Mouse (Mus musculus): ENCODE measurements at regions not wholly inside any gene's neighbourhood (a gene's known extent, or its start where the extent isn't known, plus 50 kb on each side); places are given as distances from the start of the nearest gene placed in this dataset.
A peak's percentile ranks its signal among the peaks of the same experiment; 100 is the strongest.

DNA sequence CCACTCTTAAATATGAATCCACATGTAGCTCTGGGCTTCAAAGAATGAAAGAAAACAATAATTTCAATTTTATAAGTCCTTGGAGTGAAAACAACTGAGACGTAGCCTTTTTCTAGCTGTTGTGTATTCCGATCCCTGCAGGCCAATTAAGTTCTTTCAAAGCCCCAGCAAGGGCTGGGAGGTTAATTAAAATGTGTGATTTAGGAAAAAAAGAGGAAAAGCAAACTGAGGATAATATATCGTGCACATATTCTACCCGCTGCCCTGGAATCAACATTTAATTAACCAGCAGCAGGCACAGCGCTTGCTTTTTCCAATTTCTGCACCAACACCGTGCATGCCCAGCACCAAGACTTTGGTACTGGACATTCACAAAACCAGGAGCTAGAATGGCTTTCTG, 167.0 kb downstream of the Nectin3 start:
- DNase-seq (ENCODE audit: low spot score), result no peak

GRCm38 (mm10) chr16:46299079-46299721, 144.3 kb upstream of the Gm4737 start:
- no peak for DNase-seq (ENCODE audit: low spot score)

DNA sequence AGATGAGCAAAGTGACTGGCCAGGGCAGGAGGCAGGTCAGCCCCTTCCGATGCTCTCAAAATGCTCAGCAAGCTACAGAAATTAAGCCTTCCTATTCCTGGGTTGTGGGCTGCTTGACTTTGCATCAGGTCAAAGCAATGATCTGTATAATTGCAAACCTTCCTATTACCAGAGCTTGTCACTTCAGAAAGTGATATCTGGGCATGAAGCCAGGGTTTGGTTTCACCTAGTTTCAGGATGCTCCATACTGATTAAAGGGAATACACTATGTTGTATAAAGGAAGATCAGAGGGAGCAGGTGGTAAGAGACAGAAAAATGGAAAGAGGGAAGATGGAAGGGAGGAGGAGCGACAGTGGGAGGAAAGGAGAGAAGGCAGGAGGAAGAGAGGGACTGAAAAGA, 142.3 kb upstream of the Gm4737 start:
- no peak for DNase-seq (ENCODE audit: low spot score)

DNA sequence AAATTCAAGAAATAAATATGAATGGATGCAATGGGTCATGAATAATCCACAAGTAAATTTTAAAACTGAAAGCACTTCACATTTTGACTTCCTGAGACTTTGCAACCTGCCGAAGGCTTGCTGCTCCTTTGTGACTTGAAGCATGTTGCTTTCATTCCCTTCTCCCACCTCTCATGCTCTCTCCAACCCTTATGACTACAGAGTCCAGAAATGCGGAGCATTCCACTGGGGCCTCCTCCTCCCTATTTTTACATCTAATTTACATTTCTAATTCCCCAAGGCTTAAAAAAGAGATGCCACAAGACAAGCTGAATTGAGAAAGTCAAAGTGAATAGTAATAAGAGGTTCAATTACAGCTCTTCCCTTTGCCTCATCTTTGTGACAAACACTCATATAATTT, 141.5 kb upstream of the Gm4737 start:
- no peak for DNase-seq (ENCODE audit: low spot score)

DNA sequence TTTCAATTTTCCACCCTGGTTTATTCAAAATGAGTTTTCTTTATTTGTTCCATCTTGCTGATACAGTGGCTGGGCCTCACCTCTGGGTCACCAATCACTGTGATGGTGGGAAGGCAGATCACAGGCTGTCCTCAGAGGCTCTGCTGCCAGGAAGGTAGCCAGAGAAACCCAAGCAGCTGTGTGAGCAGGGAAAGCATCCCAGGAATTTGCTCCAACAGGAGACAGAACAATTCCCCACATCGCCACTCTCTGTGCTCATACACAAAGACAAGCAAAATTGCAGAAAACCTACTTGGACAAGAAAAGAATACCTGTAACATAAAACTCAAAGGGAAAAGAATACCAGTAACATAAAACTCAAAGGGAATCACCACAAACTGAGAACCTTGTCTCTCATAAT, 139.0 kb upstream of the Gm4737 start:
- DNase-seq (ENCODE audit: low spot score), result no peak

DNA sequence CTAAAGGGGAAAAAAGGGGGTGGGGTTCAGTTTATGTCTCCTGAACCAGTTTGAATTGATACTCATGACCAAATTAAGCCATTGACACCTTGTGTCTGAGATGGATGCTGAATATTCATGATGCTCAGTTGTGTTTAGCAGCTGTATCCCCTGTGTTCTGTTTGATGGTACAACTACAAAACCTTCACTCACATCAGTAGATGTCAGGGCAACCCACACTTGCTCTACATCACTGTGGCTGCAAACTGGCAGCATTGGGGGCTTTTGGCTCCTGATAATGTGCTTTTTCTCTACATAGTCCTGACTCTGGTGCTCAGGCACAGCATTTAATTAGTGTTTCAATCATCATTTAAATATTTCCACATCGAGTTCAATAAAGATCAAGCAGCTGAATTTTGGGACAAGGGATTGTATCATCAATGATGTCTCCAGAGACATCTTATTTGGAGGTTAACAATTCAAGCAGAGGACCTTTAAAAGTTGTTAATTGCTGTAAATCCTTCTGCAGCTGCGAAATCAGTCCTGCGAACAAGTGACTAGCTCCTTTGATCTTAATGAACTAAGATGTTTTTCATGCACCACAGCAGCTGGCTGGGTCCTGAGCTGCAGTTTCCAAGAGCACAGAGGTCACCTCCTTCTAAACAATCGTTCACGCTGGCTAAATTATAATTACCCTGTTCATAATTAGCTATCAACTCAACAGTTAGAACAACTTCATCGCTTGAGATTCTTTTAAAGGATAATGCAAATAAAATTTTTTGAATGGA, 136.4 kb upstream of the Gm4737 start:
- DNase-seq (ENCODE audit: low spot score), result no peak

- peak; percentile 0 for DNase-seq (ENCODE audit: low spot score)
These were observed 135.3 kb upstream of the Gm4737 start for GRCm38 (mm10) chr16:46290199-46290598.

DNA sequence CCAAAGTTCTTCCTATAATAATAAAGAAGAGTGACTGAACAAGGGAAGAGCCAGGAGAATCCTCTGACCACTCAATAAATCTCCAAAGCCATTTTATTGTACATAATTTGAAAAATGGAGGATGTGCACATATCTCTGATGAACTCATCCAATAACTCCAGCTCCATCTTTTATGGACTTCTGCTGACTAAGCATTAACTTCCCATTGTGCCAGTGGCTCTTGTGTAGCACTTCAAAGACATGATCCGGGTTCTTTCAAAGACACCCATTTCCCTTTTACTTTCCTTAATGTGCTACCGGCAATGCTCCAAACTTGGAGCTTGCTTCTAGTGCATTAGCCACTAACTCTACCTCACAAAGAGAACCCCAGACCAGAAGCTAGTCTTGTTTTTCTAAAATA, 112.7 kb upstream of the Gm4737 start:
- DNase-seq (ENCODE audit: low spot score), result no peak

DNA sequence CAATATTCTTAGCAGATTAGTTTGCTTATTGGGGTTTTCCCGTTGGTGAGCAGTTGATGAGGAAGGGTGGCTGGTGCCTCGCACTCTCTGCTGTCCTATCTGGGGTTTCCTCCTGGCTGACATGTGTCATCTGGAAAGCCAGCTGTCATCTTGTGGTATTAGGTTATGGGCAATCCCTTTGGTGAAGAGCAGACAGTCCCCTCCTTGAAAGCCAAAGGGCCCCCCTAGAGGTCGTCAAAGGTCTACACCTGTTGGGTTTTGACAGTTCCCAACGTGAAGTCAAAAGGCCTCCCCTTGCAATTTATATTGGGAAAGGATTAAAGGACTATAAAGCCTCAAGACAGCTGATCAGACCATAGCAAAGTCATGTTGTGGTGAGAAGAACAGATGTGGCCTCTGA, 96.8 kb upstream of the Gm4737 start:
- DNase-seq (ENCODE audit: low spot score), result no peak

- DNase-seq (ENCODE audit: low spot score), result no peak
These were observed 96.1 kb upstream of the Gm4737 start for GRCm38 (mm10) chr16:46250943-46251342.

- no peak for DNase-seq (ENCODE audit: low spot score)
These were observed 90.7 kb upstream of the Gm4737 start for GRCm38 (mm10) chr16:46245598-46245997.

DNA sequence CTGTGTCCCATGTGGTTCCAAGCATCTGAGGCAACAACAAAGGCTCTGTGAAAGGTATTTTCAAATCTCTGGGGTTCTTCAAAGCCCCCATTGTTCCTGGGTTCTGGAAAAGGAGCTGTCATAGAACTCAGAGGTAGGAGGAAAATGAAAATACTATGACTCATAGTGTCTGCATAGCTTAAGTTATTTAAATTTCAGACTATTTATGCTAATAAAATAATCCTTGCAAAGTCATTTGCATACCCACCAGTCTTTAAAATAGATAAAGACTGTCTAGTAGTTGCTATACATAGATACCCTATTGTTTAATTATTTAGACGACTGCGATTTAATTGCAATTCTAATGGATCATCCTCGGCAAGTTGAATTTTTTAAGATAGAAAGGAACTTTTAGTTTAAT, 73.9 kb upstream of the Gm4737 start:
- DNase-seq (ENCODE audit: low spot score), result no peak

GRCm38 (mm10) chr16:46223084-46223600, 68.3 kb upstream of the Gm4737 start:
- DNase-seq (ENCODE audit: low spot score), result no peak

DNA sequence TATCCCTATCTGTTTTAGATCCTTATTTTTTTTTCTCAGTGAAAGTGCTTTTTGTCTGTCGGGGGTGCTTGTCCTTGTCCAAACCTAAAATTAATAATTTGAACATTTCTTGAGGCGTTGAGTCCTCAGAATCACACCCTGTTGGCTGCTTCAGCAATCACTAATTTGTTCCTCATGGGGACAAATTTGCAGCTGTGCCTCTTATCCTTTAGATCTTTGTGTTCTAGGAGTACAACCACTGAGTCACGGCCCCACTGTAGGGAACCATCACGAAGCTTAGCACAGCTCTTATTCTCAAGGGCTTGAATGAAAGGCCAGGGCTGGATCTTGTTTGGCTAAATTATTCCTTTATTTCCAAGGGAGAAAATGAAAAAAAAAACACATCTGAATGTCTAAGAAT, 57.6 kb upstream of the Gm4737 start:
- peak; percentile 8 for DNase-seq (ENCODE audit: low spot score)

DNA sequence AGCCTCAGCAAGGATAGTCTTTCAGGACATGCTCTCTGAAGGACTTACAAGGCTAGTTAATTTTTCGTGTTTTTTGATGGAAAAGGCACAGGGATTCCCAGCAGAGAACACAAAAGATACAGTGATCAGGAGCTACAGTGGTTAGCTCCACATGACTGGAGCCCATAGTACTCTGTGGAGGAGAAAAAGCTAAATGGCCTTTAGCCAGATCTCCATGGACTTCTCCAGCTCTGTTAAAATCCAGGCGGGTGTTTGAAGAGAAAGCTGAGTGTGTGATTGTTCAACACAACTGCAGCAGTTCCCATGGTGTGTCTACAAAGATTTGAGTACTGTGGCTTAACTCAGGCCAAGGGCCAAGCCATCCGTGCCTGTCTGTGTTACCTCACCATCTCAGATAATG, 57.0 kb upstream of the Gm4737 start:
- DNase-seq (ENCODE audit: low spot score), result no peak

DNA sequence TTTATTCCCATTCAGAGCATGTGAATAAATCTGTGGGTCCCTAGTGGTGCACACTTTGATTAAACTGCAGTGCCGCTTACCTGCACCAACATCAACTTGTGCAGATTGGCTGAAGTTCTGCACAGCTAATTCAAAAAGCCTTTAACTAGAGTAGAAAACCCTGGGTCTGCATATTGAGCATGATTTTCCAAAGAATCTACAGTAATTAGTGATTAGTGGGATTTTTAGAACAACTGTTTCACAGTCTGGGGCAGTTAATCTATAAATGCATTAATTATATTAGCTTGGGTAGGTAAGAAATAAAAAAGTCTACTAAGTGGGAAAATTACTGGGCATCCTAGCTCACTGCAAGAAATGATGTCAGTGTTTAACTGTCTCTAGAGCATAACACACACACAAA, 50.2 kb upstream of the Gm4737 start:
- no peak for DNase-seq (ENCODE audit: low spot score)

All from heart, adult 8-10 months (tissue).